Comparison of ENCODE assay signal across 8 mouse cellular contexts in genomic region chr4:44756134-44756951, GRCm38 (mm10). TPM values are rescaled to one million over a fixed set of nuclear protein-coding genes. Genes with fewer than 3 reads are reported as not detected.
DNase-seq lines count a peak whose midpoint lies in the region; ATAC-seq and TF ChIP-seq lines count a peak whose summit lies in the region.

No protein-coding gene starts in this region.

- peak overlapping the region; percentile 87 for H3K4me2 ChIP-seq in forebrain, embryonic 13.5 days
- peak overlapping the region; percentile 78 for H3K4me2 ChIP-seq in liver, postnatal 0 days (ENCODE audit: low read depth, low read length)
- peak overlapping the region; percentile 80 for H3K4me2 ChIP-seq in neural tube, embryonic 14.5 days (ENCODE audit: low read depth, low read length)

- WGBS in forebrain, embryonic 13.5 days, result under 1% methylated on average over 60 of the region's 60 CpGs
- WGBS in large intestine, adult 2 months, result under 1% methylated on average over 60 of the region's 60 CpGs
- under 1% methylated on average over 60 of the region's 60 CpGs for WGBS in liver, postnatal 0 days (ENCODE audit: insufficient replicate concordance)
- under 1% methylated on average over 59 of the region's 60 CpGs for WGBS in neural tube, embryonic 14.5 days

- TF ChIP-seq POLR2A in ES-Bruce4 (IDR thresholded peaks at IDR 0.05; ENCODE audit: insufficient read depth, low read length), result no peak

- peak; percentile 99 for ATAC-seq in cerebellum, adult (ENCODE audit: insufficient number of reproducible peaks, low FRiP score, low TSS enrichment)
- peak; percentile 99 for ATAC-seq in forebrain, embryonic 13.5 days
- ATAC-seq in liver, postnatal 0 days, result peak; percentile 99
- peak; percentile 98 for ATAC-seq in neural tube, embryonic 14.5 days (ENCODE audit: low read depth)

- peak overlapping the region; percentile 72 for H3K9ac ChIP-seq in ES-Bruce4 (ENCODE audit: low read depth, poor library complexity, severe bottlenecking)
- H3K9ac ChIP-seq in forebrain, embryonic 13.5 days, result peak overlapping the region; percentile 93
- peak overlapping the region; percentile 99 for H3K9ac ChIP-seq in liver, postnatal 0 days (replicated peaks)
- H3K9ac ChIP-seq in neural tube, embryonic 14.5 days (replicated peaks; ENCODE audit: low read depth, low read length), result peak overlapping the region; percentile 88

- no peak for TF ChIP-seq EP300 in ES-Bruce4 (IDR thresholded peaks at IDR 0.05; ENCODE audit: insufficient read depth, low read depth, low read length)
- peak; percentile 66 for TF ChIP-seq EP300 in liver, postnatal 0 days (IDR thresholded peaks at IDR 0.05; ENCODE audit: low read depth)

- no peak overlapping the region for H3K27ac ChIP-seq in ES-Bruce4 (ENCODE audit: insufficient read depth, low read length)
- H3K27ac ChIP-seq in forebrain, embryonic 13.5 days, result peak overlapping the region; percentile 88
- H3K27ac ChIP-seq in liver, postnatal 0 days (ENCODE audit: low read depth), result peak overlapping the region; percentile 99
- peak overlapping the region; percentile 92 for H3K27ac ChIP-seq in neural tube, embryonic 14.5 days (ENCODE audit: low read depth, low read length)

- no peaks in the 10 kb centered on the region for H3K4me1 ChIP-seq in ES-Bruce4 (ENCODE audit: control insufficient read depth, insufficient read depth, low read length)
- H3K4me1 ChIP-seq in forebrain, embryonic 13.5 days, result peaks cover 13% of the 10 kb centered on the region
- H3K4me1 ChIP-seq in liver, postnatal 0 days (ENCODE audit: insufficient read depth), result 0 out of 2 replicates have a peak, but pooled peaks cover 8% of the 10 kb centered on the region
- H3K4me1 ChIP-seq in neural tube, embryonic 14.5 days (ENCODE audit: control insufficient read depth, insufficient read depth, low read length), result peaks cover 5% of the 10 kb centered on the region; the same call in 1 of the 2 replicates

- H3K36me3 ChIP-seq in ES-Bruce4 (ENCODE audit: control insufficient read depth, insufficient read depth, low read length, poor library complexity, severe bottlenecking), result no peaks in the 10 kb centered on the region; the same call in 1 of the 2 replicates
- no peaks in the 10 kb centered on the region for H3K36me3 ChIP-seq in forebrain, embryonic 13.5 days (ENCODE audit: poor library complexity, severe bottlenecking)
- no peaks in the 10 kb centered on the region for H3K36me3 ChIP-seq in liver, postnatal 0 days (replicated peaks; ENCODE audit: insufficient read depth, low read length)
- H3K36me3 ChIP-seq in neural tube, embryonic 14.5 days (ENCODE audit: control insufficient read depth, insufficient read depth, low read length), result no peaks in the 10 kb centered on the region

- H3K4me3 ChIP-seq in ES-Bruce4 (ENCODE audit: low read depth, low read length), result peak overlapping the region; percentile 95
- peak overlapping the region; percentile 98 for H3K4me3 ChIP-seq in forebrain, embryonic 13.5 days
- H3K4me3 ChIP-seq in liver, postnatal 0 days (ENCODE audit: low read depth, low read length), result peak overlapping the region; percentile 99
- peak overlapping the region; percentile 76 for H3K4me3 ChIP-seq in neural tube, embryonic 14.5 days (ENCODE audit: low read depth, low read length)

- intact Hi-C loops in heart, postnatal 10 days (cut with DNase I), result loop anchor here (5.0 kb wide), 1 partner anchor 146 kb away; no protein-coding TSS in a partner anchor

- no peak for TF ChIP-seq CTCF in ES-Bruce4 (IDR thresholded peaks at IDR 0.05; ENCODE audit: low read depth, low read length)
- TF ChIP-seq CTCF in liver, postnatal 0 days (IDR thresholded peaks at IDR 0.05; ENCODE audit: low read depth), result no peak

- peak; percentile 94 to 95 for DNase-seq in heart, postnatal 10 days
- peak; percentile 89 for DNase-seq in large intestine, adult 2 months (ENCODE audit: low read depth, low spot score)
- DNase-seq in liver, postnatal 0 days, result peak; percentile 92
- peak; percentile 90 for DNase-seq in testis, postnatal 10 days (ENCODE audit: low spot score)

- no peaks in the 10 kb centered on the region for H3K9me3 ChIP-seq in ES-Bruce4 (replicated peaks; ENCODE audit: control insufficient read depth, insufficient read depth, low read length, poor library complexity, severe bottlenecking)
- no peaks in the 10 kb centered on the region for H3K9me3 ChIP-seq in forebrain, embryonic 13.5 days (replicated peaks)
- H3K9me3 ChIP-seq in liver, postnatal 0 days (ENCODE audit: low read length), result no peaks in the 10 kb centered on the region
- no peaks in the 10 kb centered on the region for H3K9me3 ChIP-seq in neural tube, embryonic 14.5 days (ENCODE audit: control insufficient read depth, low read length)

- H3K27me3 ChIP-seq in ES-Bruce4 (ENCODE audit: control insufficient read depth, insufficient read depth, low read length, poor library complexity, severe bottlenecking), result no peaks in the 10 kb centered on the region
- H3K27me3 ChIP-seq in forebrain, embryonic 13.5 days, result no peaks in the 10 kb centered on the region; the same call in 1 of the 2 replicates
- no peaks in the 10 kb centered on the region for H3K27me3 ChIP-seq in liver, postnatal 0 days (ENCODE audit: insufficient read depth, low read length)
- H3K27me3 ChIP-seq in neural tube, embryonic 14.5 days (ENCODE audit: control insufficient read depth, insufficient read depth, low read length), result no peaks in the 10 kb centered on the region

RNA-seq across cellular contexts. Expression of gene Zcchc7, which starts 0.7 kb away (rescaled TPM):
- polyA plus RNA-seq in ES-Bruce4 (2011; ENCODE audit: insufficient read depth, insufficient read length, low read depth, missing spikeins), result 41.2 and 41.8 TPM in 2 replicates
- polyA plus RNA-seq in forebrain, embryonic 13.5 days (2015; fragmentation: Nextera tagmentation; extraction: Ambion mirVana), result 41.3 and 42.4 TPM in 2 replicates
- 10 to 100 TPM; 19.1 to 19.9 TPM for total RNA-seq in heart, postnatal 10 days (2021)
- 6.8 and 10.5 TPM in 2 replicates for polyA plus RNA-seq in large intestine, adult 2 months (2012; rRNA removed)
- polyA plus RNA-seq in liver, postnatal 0 days (2015; fragmentation: Nextera tagmentation; extraction: Ambion mirVana), result 19.6 and 19.8 TPM in 2 replicates
- 39.5 and 53.6 TPM in 2 replicates for polyA plus RNA-seq in neural tube, embryonic 14.5 days (2014; fragmentation: Nextera tagmentation; extraction: Ambion mirVana)

RNA-seq across cellular contexts. Expression of gene Pax5, which starts 46.1 kb away (rescaled TPM):
- 0.14 TPM in 1 of 2 replicates, not detected in the other for polyA plus RNA-seq in ES-Bruce4 (2011; ENCODE audit: insufficient read depth, insufficient read length, low read depth, missing spikeins)
- 0.06 TPM in 2 replicates for polyA plus RNA-seq in forebrain, embryonic 13.5 days (2015; fragmentation: Nextera tagmentation; extraction: Ambion mirVana)
- total RNA-seq in heart, postnatal 10 days (2021), result 1 to 10 TPM; 1.1 to 1.2 TPM
- polyA plus RNA-seq in large intestine, adult 2 months (2012; rRNA removed), result 3.5 and 5.4 TPM in 2 replicates
- 0.75 and 0.99 TPM in 2 replicates for polyA plus RNA-seq in liver, postnatal 0 days (2015; fragmentation: Nextera tagmentation; extraction: Ambion mirVana)
- 0.89 and 1.5 TPM in 2 replicates for polyA plus RNA-seq in neural tube, embryonic 14.5 days (2014; fragmentation: Nextera tagmentation; extraction: Ambion mirVana)
